Mouse (Mus musculus) kidney, embryonic 16.5 days (tissue): ENCODE data around the gene Snrpn. TPM values are rescaled to one million over a fixed set of nuclear protein-coding genes. Genes with fewer than 3 reads are reported as not detected.
"Not testable (repeated sequence)": the region's sequence is repeated elsewhere in the genome, so short reads cannot be mapped to it uniquely, and the experiment has no call there.

Source experiments
- ATAC-seq: fragments of 200-750 bp; cut with Nextera tagmentation; 2 replicates; pipeline ENCODE4 v1.8.0; 2017; ENCODE audit warnings: moderate TSS enrichment; ENCODE audit not compliant: low FRiP score, low TSS enrichment
- H3K27ac ChIP-seq: fragments of 300-500 bp; sonication (generic); 2 replicates; pipeline ENCODE4 v1.5.1; 2014; ENCODE audit warnings: low read length
- H3K27me3 ChIP-seq: fragments of 300-500 bp; sonication (generic); 2 replicates; pipeline ENCODE4 v1.6.1; 2014; ENCODE audit warnings: low read length, control low read depth, mixed read lengths; ENCODE audit not compliant: insufficient read depth
- H3K36me3 ChIP-seq: fragments of 300-500 bp; sonication (generic); 2 replicates; pipeline ENCODE4 v1.6.1; 2014; ENCODE audit warnings: low read length, control low read depth, mixed read lengths; ENCODE audit not compliant: insufficient read depth
- H3K4me1 ChIP-seq: fragments of 300-500 bp; sonication (generic); 2 replicates; pipeline ENCODE4 v1.6.1; 2014; ENCODE audit warnings: low read length, control low read depth, mixed read lengths; ENCODE audit not compliant: insufficient read depth
- H3K4me2 ChIP-seq: fragments of 300-500 bp; sonication (generic); replicated peaks from 2 replicates; pipeline ENCODE4 v1.6.1; 2014; ENCODE audit warnings: low read depth, low read length
- H3K4me3 ChIP-seq: fragments of 300-500 bp; sonication (generic); 2 replicates; pipeline ENCODE4 v1.5.1; 2014; ENCODE audit warnings: mild to moderate bottlenecking, low read length
- H3K9ac ChIP-seq: fragments of 300-500 bp; sonication (generic); replicated peaks from 2 replicates; pipeline ENCODE4 v1.6.1; 2014; ENCODE audit warnings: low read length
- H3K9me3 ChIP-seq: fragments of 300-500 bp; sonication (generic); 2 replicates; pipeline ENCODE4 v1.6.1; 2016; ENCODE audit warnings: low read length, control low read depth
- WGBS: fragments of 180-500 bp; shearing (Covaris S2); extraction: QIAGEN DNeasy Blood & Tissue Kit; methylation state at CpG from one replicate; pipeline ENCODE4 v1.1.7; 2014; 5-methylcytosine and 5-hydroxymethylcytosine counted together
- polyA plus RNA-seq: library from polyadenylated mRNA; unstranded; fragments of >200 nt; fragmentation: Nextera tagmentation; extraction: Ambion mirVana; gene quantifications from 2 replicates; pipeline ENCODE4 v1.2.1, GENCODE M21; 2015

Gene Snrpn
- polyA plus RNA-seq = 34.4 and 39.2 TPM in 2 replicates

GRCm38 (mm10) chr7:60139742-60140480, at the start of gene Snrpn:
Snrpn (minus strand) TSS chr7:60140219.
- Histone ChIP-seq H3K27ac (no peak within 1 kb of the TSS), H3K9me3 (no peaks in the 10 kb centered on the region; the same call in 1 of the 2 replicates), H3K4me2 (no peak within 1 kb of the TSS), H3K4me1 (no peaks in the 10 kb centered on the region), H3K9ac (no peak within 1 kb of the TSS), H3K36me3 (no peaks in the 10 kb centered on the region), H3K27me3 (no peaks in the 10 kb centered on the region), H3K4me3 (no peak within 1 kb of the TSS)
- no peak for ATAC-seq
- WGBS = 73% methylated on average over 4 of the region's 4 CpGs

GRCm38 (mm10) chr7:60170250-60171185, 30.5 kb upstream of the Snrpn start:
- no peak overlapping the region for H3K4me3 ChIP-seq
- H3K9me3 ChIP-seq = 0 out of 2 replicates have a peak, but pooled peaks cover 4% of the 10 kb centered on the region
- no peak overlapping the region for H3K9ac ChIP-seq
- WGBS = 73% methylated on average over 5 of the region's 5 CpGs
- no peak for ATAC-seq
- no peak overlapping the region for H3K4me2 ChIP-seq
- no peaks in the 10 kb centered on the region for H3K36me3 ChIP-seq
- no peaks in the 10 kb centered on the region for H3K4me1 ChIP-seq
- no peaks in the 10 kb centered on the region for H3K27me3 ChIP-seq
- no peak overlapping the region for H3K27ac ChIP-seq

GRCm38 (mm10) chr7:60125332-60125731, 14.7 kb downstream of the Snrpn start:
- Histone ChIP-seq H3K4me1 (no peaks in the 10 kb centered on the region), H3K9me3 (no peaks in the 10 kb centered on the region), H3K36me3 (no peaks in the 10 kb centered on the region), H3K27ac (no peak overlapping the region), H3K9ac (no peak overlapping the region), H3K4me2 (no peak overlapping the region), H3K4me3 (no peak overlapping the region), H3K27me3 (no peaks in the 10 kb centered on the region)
- WGBS = 56% methylated on average over 7 of the region's 7 CpGs
- no peak for ATAC-seq

GRCm38 (mm10) chr7:60123086-60123624, 16.9 kb downstream of the Snrpn start:
- H3K4me3 ChIP-seq, H3K36me3 ChIP-seq, ATAC-seq, H3K9ac ChIP-seq, H3K27ac ChIP-seq, H3K27me3 ChIP-seq, H3K4me2 ChIP-seq, H3K4me1 ChIP-seq, H3K9me3 ChIP-seq: not testable (repeated sequence)
- WGBS = 61% methylated on average over 3 of the region's 3 CpGs

GRCm38 (mm10) chr7:60122434-60123085, 17.5 kb downstream of the Snrpn start:
- WGBS = 66% methylated on average over 2 of the region's 2 CpGs
- no peak for ATAC-seq

GRCm38 (mm10) chr7:60097154-60097859, 42.7 kb downstream of the Snrpn start:
- 0 out of 2 replicates have a peak, but pooled peaks cover 4% of the 10 kb centered on the region for H3K9me3 ChIP-seq
- ATAC-seq = no peak
- H3K9ac ChIP-seq = no peak overlapping the region
- no peak overlapping the region for H3K4me3 ChIP-seq
- no peak overlapping the region for H3K27ac ChIP-seq
- no peak overlapping the region for H3K4me2 ChIP-seq
- H3K36me3 ChIP-seq = no peaks in the 10 kb centered on the region
- no peaks in the 10 kb centered on the region for H3K27me3 ChIP-seq
- no peaks in the 10 kb centered on the region for H3K4me1 ChIP-seq
- whole genome bisulfite sequencing = 66% methylated on average over 3 of the region's 3 CpGs

More at GRCm38 (mm10) chr7:60122434-60123085, 17.5 kb downstream of the Snrpn start:
- no peak overlapping the region for H3K9ac ChIP-seq
- H3K36me3 ChIP-seq = no peaks in the 10 kb centered on the region
- H3K9me3 ChIP-seq = no peaks in the 10 kb centered on the region
- H3K4me2 ChIP-seq = no peak overlapping the region
- H3K27ac ChIP-seq = no peak overlapping the region
- H3K4me3 ChIP-seq = no peak overlapping the region
- no peaks in the 10 kb centered on the region for H3K4me1 ChIP-seq
- no peaks in the 10 kb centered on the region for H3K27me3 ChIP-seq

GRCm38 (mm10) chr7:60076301-60076700, 63.7 kb downstream of the Snrpn start:
- Histone ChIP-seq H3K4me2 (no peak overlapping the region), H3K27me3 (no peaks in the 10 kb centered on the region), H3K36me3 (no peaks in the 10 kb centered on the region), H3K27ac (no peak overlapping the region), H3K9me3 (no peaks in the 10 kb centered on the region), H3K4me1 (no peaks in the 10 kb centered on the region), H3K4me3 (no peak overlapping the region), H3K9ac (no peak overlapping the region)
- 76% methylated on average over 2 of the region's 2 CpGs for WGBS
- no peak for ATAC-seq

GRCm38 (mm10) chr7:60047481-60048201, 92.4 kb downstream of the Snrpn start:
- WGBS = 76% methylated on average over 6 of the region's 6 CpGs
- Histone ChIP-seq H3K9ac (no peak overlapping the region), H3K4me2 (no peak overlapping the region), H3K27me3 (no peaks in the 10 kb centered on the region), H3K27ac (no peak overlapping the region), H3K9me3 (no peaks in the 10 kb centered on the region), H3K4me1 (no peaks in the 10 kb centered on the region), H3K4me3 (no peak overlapping the region), H3K36me3 (no peaks in the 10 kb centered on the region)
- ATAC-seq = no peak
